Mouse (Mus musculus) megakaryocyte, embryonic 14.5 days (primary cell): ENCODE data around the gene Gpank1.

Experiments
- FLI1 ChIP-seq: IDR thresholded peaks from 2 replicates; pipeline ENCODE4 v1.6.1; 2012; ENCODE audit warnings: low read length, inconsistent platforms, mixed read lengths
- GATA1 ChIP-seq: IDR thresholded peaks from 3 replicates; pipeline ENCODE4 v1.6.1; 2012; ENCODE audit warnings: mixed read lengths, low read length, inconsistent platforms, borderline replicate concordance

DNA sequence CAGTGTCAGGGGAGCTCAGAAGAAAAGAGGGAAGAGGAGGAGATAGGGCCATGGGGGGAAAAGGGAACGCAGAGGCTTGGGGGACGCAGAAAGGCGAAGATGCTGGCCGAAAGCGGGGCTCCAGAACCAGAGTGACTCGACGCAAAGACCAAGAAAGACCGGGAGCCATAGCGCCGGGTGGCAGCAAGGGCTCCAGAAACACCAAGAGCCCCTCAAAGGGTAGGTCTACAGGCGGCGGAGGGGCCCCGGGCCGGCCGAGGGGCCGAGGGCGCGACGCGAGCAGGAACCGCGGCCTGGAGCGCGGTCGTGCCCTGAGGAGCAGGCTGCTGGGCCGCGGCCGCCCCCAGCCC, 42.9 kb downstream of the Gpank1 start:
- TF ChIP-seq GATA1 (no peak), FLI1 (no peak)
